Mouse (Mus musculus): ENCODE data around the gene Stk10. TPM values are rescaled to one million over a fixed set of nuclear protein-coding genes. Genes with fewer than 3 reads are reported as not detected.

The Stk10 gene
- polyA plus RNA-seq, 1 experiment from 2014 or later = 2.0 TPM

DNA sequence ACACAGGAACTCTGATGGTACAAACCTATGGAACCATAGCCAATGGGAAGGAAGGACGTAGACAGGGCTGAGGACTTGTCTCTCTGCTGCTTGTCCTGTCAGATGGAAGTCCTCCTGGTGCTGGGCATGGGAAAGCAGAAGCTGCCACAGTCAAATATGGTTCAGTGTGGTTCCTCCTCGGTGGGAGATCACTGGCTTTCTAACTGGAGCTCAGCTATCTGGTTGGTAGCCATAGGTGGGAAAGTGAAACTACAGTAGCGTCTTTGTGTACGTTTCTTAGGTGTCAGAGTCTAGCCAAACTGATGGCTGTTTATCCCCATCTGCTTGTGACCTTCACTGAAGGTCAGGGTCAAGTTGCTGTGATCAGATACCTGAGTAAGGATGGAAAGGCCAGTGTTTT is 138.4 kb downstream of the Stk10 start:
- WGBS = 89% methylated on average over 4 of the region's 4 CpGs

More for the DNA sequence above, 138.4 kb downstream of the Stk10 start:
- no peaks in the 10 kb centered on the region for H3K27me3 ChIP-seq (ENCODE audit: control insufficient read depth, insufficient read depth, low read length)
- DNase-seq (ENCODE audit: low spot score) (peak; percentile 13), ATAC-seq (ENCODE audit: insufficient number of reproducible peaks, low FRiP score, low TSS enrichment, low read depth) (no peak)
- no peaks in the 10 kb centered on the region for H3K9me3 ChIP-seq (ENCODE audit: control insufficient read depth, low read length)
- H3K9ac ChIP-seq (ENCODE audit: low read length) = no peak overlapping the region
- H3K4me2 ChIP-seq (ENCODE audit: low read depth, severe bottlenecking) = no peak overlapping the region
- no peak overlapping the region for H3K4me3 ChIP-seq (ENCODE audit: low read depth, low read length)
- H3K27ac ChIP-seq (replicated peaks; ENCODE audit: low read depth, low read length) = no peak overlapping the region
- H3K4me1 ChIP-seq (ENCODE audit: control insufficient read depth, insufficient read depth, low read length) = no peaks in the 10 kb centered on the region
- no peaks in the 10 kb centered on the region for H3K36me3 ChIP-seq (ENCODE audit: control insufficient read depth, insufficient read depth, low read length)

Other genes with a start within 250 kb of the Stk10 start
- gene Hba-a1, start 249.8 kb upstream of the Stk10 start, polyA plus RNA-seq (2014; fragmentation: Nextera tagmentation; extraction: Ambion mirVana) = 2,022 and 2,164 TPM in 2 replicates
- gene Hbq1b, start 246.3 kb upstream of the Stk10 start, polyA plus RNA-seq (2014; fragmentation: Nextera tagmentation; extraction: Ambion mirVana) = 4.0 and 4.9 TPM in 2 replicates
- gene Hba-a2, start 236.8 kb upstream of the Stk10 start, polyA plus RNA-seq (2014; fragmentation: Nextera tagmentation; extraction: Ambion mirVana) = 3,858 and 4,243 TPM in 2 replicates
- not detected in 2 replicates for gene Hbq1a, start 233.2 kb upstream of the Stk10 start, polyA plus RNA-seq (2014; fragmentation: Nextera tagmentation; extraction: Ambion mirVana)
- gene Sh3pxd2b, start 185.5 kb upstream of the Stk10 start, polyA plus RNA-seq (2014; fragmentation: Nextera tagmentation; extraction: Ambion mirVana) = 25.5 and 27.8 TPM in 2 replicates
- gene Ubtd2, start 77.9 kb upstream of the Stk10 start, polyA plus RNA-seq (2014; fragmentation: Nextera tagmentation; extraction: Ambion mirVana) = 91.4 and 94.8 TPM in 2 replicates
- not detected in 2 replicates for gene Efcab9, start 1.2 kb upstream of the Stk10 start, polyA plus RNA-seq (2014; fragmentation: Nextera tagmentation; extraction: Ambion mirVana)
- gene Fbxw11, start 109.4 kb downstream of the Stk10 start, polyA plus RNA-seq (2014; fragmentation: Nextera tagmentation; extraction: Ambion mirVana) = 89.4 and 92.6 TPM in 2 replicates